8 mouse cellular contexts compared by ENCODE assay signal in genomic region chr8:70607898-70608748, GRCm38 (mm10). TPM values are rescaled to one million over a fixed set of nuclear protein-coding genes. Genes with fewer than 3 reads are reported as not detected.
DNase-seq lines count a peak whose midpoint lies in the region; ATAC-seq and TF ChIP-seq lines count a peak whose summit lies in the region.

No protein-coding gene starts in this region.

- H3K4me2 ChIP-seq in intestine, embryonic 16.5 days (ENCODE audit: low read depth, low read length), result peak overlapping the region; percentile 99
- peak overlapping the region; percentile 100 for H3K4me2 ChIP-seq in liver, embryonic 15.5 days
- H3K4me2 ChIP-seq in neural tube, embryonic 15.5 days, result peak overlapping the region; percentile 74

- TF ChIP-seq POLR2A in testis, adult 2 months (IDR thresholded peaks at IDR 0.05; ENCODE audit: control insufficient read depth, low read depth, low read length), result no peak

- peak overlapping the region; percentile 89 for H3K9ac ChIP-seq in intestine, embryonic 16.5 days (ENCODE audit: low read depth, low read length)
- peak overlapping the region; percentile 74 for H3K9ac ChIP-seq in liver, embryonic 15.5 days
- H3K9ac ChIP-seq in neural tube, embryonic 15.5 days (replicated peaks), result peak overlapping the region; percentile 89

- peaks cover 37% of the 10 kb centered on the region for H3K4me1 ChIP-seq in testis, adult 2 months (ENCODE audit: control insufficient read depth, insufficient read depth, low read length)
- H3K4me1 ChIP-seq in intestine, embryonic 16.5 days (ENCODE audit: control insufficient read depth, insufficient read depth, low read length), result peaks cover 36% of the 10 kb centered on the region
- peaks cover 81% of the 10 kb centered on the region for H3K4me1 ChIP-seq in liver, embryonic 15.5 days (replicated peaks)
- peaks cover 76% of the 10 kb centered on the region for H3K4me1 ChIP-seq in neural tube, embryonic 15.5 days

- H3K27me3 ChIP-seq in testis, adult 2 months (ENCODE audit: control insufficient read depth, insufficient read depth, low read length), result no peaks in the 10 kb centered on the region
- H3K27me3 ChIP-seq in intestine, embryonic 16.5 days (replicated peaks; ENCODE audit: control insufficient read depth, insufficient read depth, low read length), result no peaks in the 10 kb centered on the region
- peaks cover 16% of the 10 kb centered on the region for H3K27me3 ChIP-seq in liver, embryonic 15.5 days
- H3K27me3 ChIP-seq in neural tube, embryonic 15.5 days (replicated peaks), result no peaks in the 10 kb centered on the region

- no peak for ATAC-seq in intestine, embryonic 16.5 days
- peak; percentile 3; the same call in 1 of the 2 replicates for ATAC-seq in liver, embryonic 15.5 days (ENCODE audit: insufficient read depth)
- peak; percentile 29 for ATAC-seq in neural tube, embryonic 15.5 days (ENCODE audit: low FRiP score)

- no peak for TF ChIP-seq CTCF in testis, adult 2 months (IDR thresholded peaks at IDR 0.05; ENCODE audit: control insufficient read depth, insufficient read depth, insufficient replicate concordance, low read depth, low read length)

- H3K36me3 ChIP-seq in testis, adult 2 months (ENCODE audit: control insufficient read depth, insufficient read depth, low read length), result no peaks in the 10 kb centered on the region
- H3K36me3 ChIP-seq in intestine, embryonic 16.5 days (ENCODE audit: control insufficient read depth, insufficient read depth, low read length), result no peaks in the 10 kb centered on the region
- peaks cover under 1% of the 10 kb centered on the region; the same call in 1 of the 2 replicates for H3K36me3 ChIP-seq in liver, embryonic 15.5 days (replicated peaks)
- H3K36me3 ChIP-seq in neural tube, embryonic 15.5 days, result 0 out of 2 replicates have a peak, but pooled peaks cover under 1% of the 10 kb centered on the region

- H3K4me3 ChIP-seq in testis, adult 2 months (ENCODE audit: control insufficient read depth, low read depth, low read length), result peak overlapping the region; percentile 83
- peak overlapping the region; percentile 83 for H3K4me3 ChIP-seq in intestine, embryonic 16.5 days (ENCODE audit: low read length)
- H3K4me3 ChIP-seq in liver, embryonic 15.5 days (replicated peaks), result peak overlapping the region; percentile 76
- H3K4me3 ChIP-seq in neural tube, embryonic 15.5 days (replicated peaks), result peak overlapping the region; percentile 89

- no peaks in the 10 kb centered on the region for H3K9me3 ChIP-seq in intestine, embryonic 16.5 days (ENCODE audit: control insufficient read depth, low read length)
- H3K9me3 ChIP-seq in liver, embryonic 15.5 days (replicated peaks), result no peaks in the 10 kb centered on the region
- H3K9me3 ChIP-seq in neural tube, embryonic 15.5 days (replicated peaks), result no peaks in the 10 kb centered on the region

- DNase-seq in testis, postnatal 14 days (ENCODE audit: low spot score), result no peak
- DNase-seq in cerebellum, adult 8-10 months, result peak; percentile 55
- peak; percentile 67 to 76 for DNase-seq in heart, adult 18-20 months
- no peak for DNase-seq in urinary bladder, postnatal 14 days (ENCODE audit: low spot score)

- 1% methylated on average over 83 of the region's 84 CpGs for WGBS in intestine, embryonic 16.5 days
- under 1% methylated on average over 84 of the region's 84 CpGs for WGBS in liver, embryonic 15.5 days (ENCODE audit: insufficient replicate concordance)
- WGBS in neural tube, embryonic 15.5 days, result 1% methylated on average over 83 of the region's 84 CpGs

- peak overlapping the region; percentile 88 for H3K27ac ChIP-seq in testis, adult 2 months (ENCODE audit: control insufficient read depth, insufficient read depth, low read depth, low read length)
- peak overlapping the region; percentile 99 for H3K27ac ChIP-seq in intestine, embryonic 16.5 days (ENCODE audit: low read length)
- H3K27ac ChIP-seq in liver, embryonic 15.5 days (replicated peaks), result peak overlapping the region; percentile 85
- peak overlapping the region; percentile 88 for H3K27ac ChIP-seq in neural tube, embryonic 15.5 days (replicated peaks)

RNA-seq across cellular contexts. Expression of gene Ssbp4, which starts 0.5 kb away (rescaled TPM):
- 35.6 and 38.9 TPM in 2 replicates for polyA plus RNA-seq in testis, adult 2 months (2012; rRNA removed)
- 10 to 100 TPM; 29.9 to 35.7 TPM for total RNA-seq in heart, adult 18-20 months (2021)
- polyA plus RNA-seq in intestine, embryonic 16.5 days (2015; fragmentation: Nextera tagmentation; extraction: Ambion mirVana), result 63.2 and 73.9 TPM in 2 replicates
- 37.8 and 47.7 TPM in 2 replicates for polyA plus RNA-seq in liver, embryonic 15.5 days (2015; fragmentation: Nextera tagmentation; extraction: Ambion mirVana)
- polyA plus RNA-seq in neural tube, embryonic 15.5 days (2015; fragmentation: Nextera tagmentation; extraction: Ambion mirVana), result 170 and 175 TPM in 2 replicates

RNA-seq across cellular contexts. Expression of gene Lrrc25, which starts 7.8 kb away (rescaled TPM):
- 1.4 TPM in 2 replicates for polyA plus RNA-seq in testis, adult 2 months (2012; rRNA removed)
- 1 to 10 TPM; 1.6 to 2.5 TPM for total RNA-seq in heart, adult 18-20 months (2021)
- 2.9 and 3.0 TPM in 2 replicates for polyA plus RNA-seq in intestine, embryonic 16.5 days (2015; fragmentation: Nextera tagmentation; extraction: Ambion mirVana)
- polyA plus RNA-seq in liver, embryonic 15.5 days (2015; fragmentation: Nextera tagmentation; extraction: Ambion mirVana), result 7.2 and 7.4 TPM in 2 replicates
- polyA plus RNA-seq in neural tube, embryonic 15.5 days (2015; fragmentation: Nextera tagmentation; extraction: Ambion mirVana), result 1.5 and 2.6 TPM in 2 replicates

RNA-seq across cellular contexts. Expression of gene Isyna1, which starts 13.9 kb away (rescaled TPM):
- 561 and 588 TPM in 2 replicates for polyA plus RNA-seq in testis, adult 2 months (2012; rRNA removed)
- 10 to 100 TPM; 15.4 to 28.2 TPM for total RNA-seq in heart, adult 18-20 months (2021)
- 105 and 121 TPM in 2 replicates for polyA plus RNA-seq in intestine, embryonic 16.5 days (2015; fragmentation: Nextera tagmentation; extraction: Ambion mirVana)
- polyA plus RNA-seq in liver, embryonic 15.5 days (2015; fragmentation: Nextera tagmentation; extraction: Ambion mirVana), result 43.2 and 44.7 TPM in 2 replicates
- 137 and 142 TPM in 2 replicates for polyA plus RNA-seq in neural tube, embryonic 15.5 days (2015; fragmentation: Nextera tagmentation; extraction: Ambion mirVana)

RNA-seq across cellular contexts. Expression of gene Gdf15, which starts 24.1 kb away (rescaled TPM):
- polyA plus RNA-seq in testis, adult 2 months (2012; rRNA removed), result 1.3 and 1.4 TPM in 2 replicates
- total RNA-seq in heart, adult 18-20 months (2021), result 1 to 10 TPM; 1.4 to 2.0 TPM
- polyA plus RNA-seq in intestine, embryonic 16.5 days (2015; fragmentation: Nextera tagmentation; extraction: Ambion mirVana), result 3.6 and 3.7 TPM in 2 replicates
- 3.4 and 4.3 TPM in 2 replicates for polyA plus RNA-seq in liver, embryonic 15.5 days (2015; fragmentation: Nextera tagmentation; extraction: Ambion mirVana)
- 0.22 TPM in 2 replicates for polyA plus RNA-seq in neural tube, embryonic 15.5 days (2015; fragmentation: Nextera tagmentation; extraction: Ambion mirVana)

RNA-seq across cellular contexts. Expression of gene Pgpep1, which starts 52.1 kb away (rescaled TPM):
- 3.7 and 4.9 TPM in 2 replicates for polyA plus RNA-seq in testis, adult 2 months (2012; rRNA removed)
- 10 to 100 TPM; 40.5 to 41.1 TPM for total RNA-seq in heart, adult 18-20 months (2021)
- 88.3 and 101 TPM in 2 replicates for polyA plus RNA-seq in intestine, embryonic 16.5 days (2015; fragmentation: Nextera tagmentation; extraction: Ambion mirVana)
- 21.7 and 22.3 TPM in 2 replicates for polyA plus RNA-seq in liver, embryonic 15.5 days (2015; fragmentation: Nextera tagmentation; extraction: Ambion mirVana)
- 78.6 TPM in 2 replicates for polyA plus RNA-seq in neural tube, embryonic 15.5 days (2015; fragmentation: Nextera tagmentation; extraction: Ambion mirVana)

Comparison
In these comparisons a context has a peak if more than half of its experiments do, and no peak if none do; other contexts are left out.
1. DNase-seq: peak in cerebellum, adult 8-10 months (single experiment) and heart, adult 18-20 months (2 of 2); none in testis, postnatal 14 days (single experiment) and urinary bladder, postnatal 14 days (single experiment).
2. Peak in every context shown above with its lines, with median percentiles within 50 percentile points of each other: H3K27ac ChIP-seq, H3K4me3 ChIP-seq, H3K4me2 ChIP-seq and H3K9ac ChIP-seq.